Mouse (Mus musculus): Measurements from ENCODE around the gene Arhgap23. TPM values are rescaled to one million over a fixed set of nuclear protein-coding genes. Genes with fewer than 3 reads are reported as not detected.

The Arhgap23 gene
- polyA plus RNA-seq, 1 experiment from 2014 or later = 4.3 TPM

GRCm38 (mm10) chr11:97487656-97488055 lies 72.3 kb downstream of the Arhgap23 start:
- DNase-seq (ENCODE audit: low spot score) (no peak), ATAC-seq (ENCODE audit: low FRiP score, low TSS enrichment) (no peak)
- WGBS = 63% methylated on average over 3 of the region's 3 CpGs
- H3K4me2 ChIP-seq (replicated peaks; ENCODE audit: low read depth) = no peak overlapping the region
- no peaks in the 10 kb centered on the region for H3K27me3 ChIP-seq (ENCODE audit: control insufficient read depth, insufficient read depth, low read length)
- no peaks in the 10 kb centered on the region for H3K9me3 ChIP-seq (ENCODE audit: control insufficient read depth, low read length)
- no peak overlapping the region for H3K27ac ChIP-seq (replicated peaks)
- no peak overlapping the region for H3K9ac ChIP-seq (ENCODE audit: low read length)
- peaks cover 12% of the 10 kb centered on the region for H3K36me3 ChIP-seq (ENCODE audit: control insufficient read depth, insufficient read depth, low read length)
- H3K4me3 ChIP-seq (ENCODE audit: low read depth, low read length) = no peak overlapping the region
- no peak for TF ChIP-seq CTCF (IDR thresholded peaks at IDR 0.05; ENCODE audit: low read depth)
- no peak for TF ChIP-seq EP300 (optimal IDR thresholded peaks at IDR 0.05)
- no peaks in the 10 kb centered on the region for H3K4me1 ChIP-seq (replicated peaks; ENCODE audit: control insufficient read depth, insufficient read depth)

GRCm38 (mm10) chr11:97489589-97490324 lies 74.4 kb downstream of the Arhgap23 start:
- Histone ChIP-seq H3K36me3 (ENCODE audit: control insufficient read depth, insufficient read depth, low read length) (peaks cover 15% of the 10 kb centered on the region), H3K9ac (ENCODE audit: low read length) (no peak overlapping the region), H3K4me1 (replicated peaks; ENCODE audit: control insufficient read depth, insufficient read depth) (no peaks in the 10 kb centered on the region), H3K27me3 (ENCODE audit: control insufficient read depth, insufficient read depth, low read length) (no peaks in the 10 kb centered on the region), H3K4me2 (replicated peaks; ENCODE audit: low read depth) (no peak overlapping the region), H3K27ac (replicated peaks) (no peak overlapping the region), H3K4me3 (ENCODE audit: low read depth, low read length) (no peak overlapping the region), H3K9me3 (ENCODE audit: control insufficient read depth, low read length) (no peaks in the 10 kb centered on the region)
- 36% methylated on average over 16 of the region's 16 CpGs for WGBS
- TF ChIP-seq CTCF (IDR thresholded peaks at IDR 0.05; ENCODE audit: low read depth) (peak; percentile 97), EP300 (optimal IDR thresholded peaks at IDR 0.05) (no peak)
- peak; percentile 81 for DNase-seq (ENCODE audit: low spot score)
- peak; percentile 69; the same call in 1 of the 2 replicates for ATAC-seq (ENCODE audit: low FRiP score, low TSS enrichment)

- 85% methylated on average over 10 of the region's 10 CpGs for WGBS
- DNase-seq (ENCODE audit: low spot score) = no peak
- TF ChIP-seq EP300 (optimal IDR thresholded peaks at IDR 0.05) (no peak), CTCF (IDR thresholded peaks at IDR 0.05; ENCODE audit: low read depth) (peak; percentile 15; the same call in 1 of the 2 replicates)
- Histone ChIP-seq H3K4me3 (ENCODE audit: low read depth, low read length) (no peak overlapping the region), H3K36me3 (ENCODE audit: control insufficient read depth, insufficient read depth, low read length) (peaks cover 15% of the 10 kb centered on the region), H3K4me1 (replicated peaks; ENCODE audit: control insufficient read depth, insufficient read depth) (no peaks in the 10 kb centered on the region), H3K9me3 (ENCODE audit: control insufficient read depth, low read length) (no peaks in the 10 kb centered on the region), H3K9ac (ENCODE audit: low read length) (no peak overlapping the region), H3K4me2 (replicated peaks; ENCODE audit: low read depth) (no peak overlapping the region), H3K27me3 (ENCODE audit: control insufficient read depth, insufficient read depth, low read length) (no peaks in the 10 kb centered on the region), H3K27ac (replicated peaks) (no peak overlapping the region)
- ATAC-seq (ENCODE audit: low FRiP score, low TSS enrichment) = peak; percentile 39; the same call in 1 of the 2 replicates
Observed at GRCm38 (mm10) chr11:97491640-97492039, 76.3 kb downstream of the Arhgap23 start.

GRCm38 (mm10) chr11:97492836-97493235 lies 77.5 kb downstream of the Arhgap23 start:
- Histone ChIP-seq H3K4me3 (ENCODE audit: low read depth, low read length) (no peak overlapping the region), H3K36me3 (ENCODE audit: control insufficient read depth, insufficient read depth, low read length) (peaks cover 17% of the 10 kb centered on the region), H3K9ac (ENCODE audit: low read length) (no peak overlapping the region), H3K9me3 (ENCODE audit: control insufficient read depth, low read length) (no peaks in the 10 kb centered on the region), H3K4me1 (replicated peaks; ENCODE audit: control insufficient read depth, insufficient read depth) (no peaks in the 10 kb centered on the region), H3K4me2 (replicated peaks; ENCODE audit: low read depth) (no peak overlapping the region), H3K27me3 (ENCODE audit: control insufficient read depth, insufficient read depth, low read length) (no peaks in the 10 kb centered on the region), H3K27ac (replicated peaks) (no peak overlapping the region)
- TF ChIP-seq CTCF (IDR thresholded peaks at IDR 0.05; ENCODE audit: low read depth) (no peak), EP300 (optimal IDR thresholded peaks at IDR 0.05) (no peak)
- WGBS = 85% methylated on average over 3 of the region's 3 CpGs
- ATAC-seq (ENCODE audit: low FRiP score, low TSS enrichment) (no peak), DNase-seq (ENCODE audit: low spot score) (no peak)

- H3K27me3 ChIP-seq (ENCODE audit: control insufficient read depth, insufficient read depth, low read length) = no peaks in the 10 kb centered on the region
- H3K4me1 ChIP-seq (replicated peaks; ENCODE audit: control insufficient read depth, insufficient read depth) = no peaks in the 10 kb centered on the region
- peaks cover 18% of the 10 kb centered on the region for H3K36me3 ChIP-seq (ENCODE audit: control insufficient read depth, insufficient read depth, low read length)
- 83% methylated on average over 4 of the region's 4 CpGs for WGBS
- no peaks in the 10 kb centered on the region for H3K9me3 ChIP-seq (ENCODE audit: control insufficient read depth, low read length)
- TF ChIP-seq CTCF (IDR thresholded peaks at IDR 0.05; ENCODE audit: low read depth) = no peak
- no peak for TF ChIP-seq EP300 (optimal IDR thresholded peaks at IDR 0.05)
- no peak overlapping the region for H3K9ac ChIP-seq (ENCODE audit: low read length)
- H3K27ac ChIP-seq (replicated peaks) = no peak overlapping the region
- H3K4me3 ChIP-seq (ENCODE audit: low read depth, low read length) = no peak overlapping the region
- H3K4me2 ChIP-seq (replicated peaks; ENCODE audit: low read depth) = no peak overlapping the region
- ATAC-seq (ENCODE audit: low FRiP score, low TSS enrichment) = no peak; the same call in 1 of the 2 replicates
- no peak for DNase-seq (ENCODE audit: low spot score)
Observed at GRCm38 (mm10) chr11:97497543-97497942, 82.2 kb downstream of the Arhgap23 start.

Measured in stomach, postnatal 0 days (tissue).